Mouse (Mus musculus): Measurements from ENCODE around the gene Il17c.

The Il17c gene

GRCm38 (mm10) chr8:122430646-122431045, 8.8 kb downstream of the Il17c start:
- no peak for DNase-seq (ENCODE audit: low read depth, low spot score)

- DNase-seq (ENCODE audit: low read depth, low spot score): no peak
Observed at GRCm38 (mm10) chr8:122431694-122432442, 10.0 kb downstream of the Il17c start.

- DNase-seq (ENCODE audit: low read depth, low spot score): peak; percentile 94
Observed at GRCm38 (mm10) chr8:122432443-122433268, 10.8 kb downstream of the Il17c start, which contains the start of gene Cyba. TSS of gene Cyba (minus strand) at chr8:122432930.

- DNase-seq (ENCODE audit: low read depth, low spot score): no peak
Observed at GRCm38 (mm10) chr8:122433269-122433905, 11.6 kb downstream of the Il17c start.

- DNase-seq (ENCODE audit: low read depth, low spot score): peak; percentile 52
Observed at GRCm38 (mm10) chr8:122435375-122435774, 13.6 kb downstream of the Il17c start.

- no peak for DNase-seq (ENCODE audit: low read depth, low spot score)
Observed at GRCm38 (mm10) chr8:122436146-122436545, 14.3 kb downstream of the Il17c start.

- no peak for DNase-seq (ENCODE audit: low read depth, low spot score)
Observed at GRCm38 (mm10) chr8:122436586-122437125, 14.8 kb downstream of the Il17c start.

GRCm38 (mm10) chr8:122437708-122438331, 16.0 kb downstream of the Il17c start:
- DNase-seq (ENCODE audit: low read depth, low spot score): no peak

GRCm38 (mm10) chr8:122439336-122439735, 17.5 kb downstream of the Il17c start:
- no peak for DNase-seq (ENCODE audit: low read depth, low spot score)

GRCm38 (mm10) chr8:122441326-122441725, 19.5 kb downstream of the Il17c start:
- DNase-seq (ENCODE audit: low read depth, low spot score): no peak

GRCm38 (mm10) chr8:122442356-122442755, 20.5 kb downstream of the Il17c start:
- DNase-seq (ENCODE audit: low read depth, low spot score): no peak

GRCm38 (mm10) chr8:122442781-122443180, 21.0 kb downstream of the Il17c start:
- no peak for DNase-seq (ENCODE audit: low read depth, low spot score)

- peak; percentile 100 for DNase-seq (ENCODE audit: low read depth, low spot score)
Observed at GRCm38 (mm10) chr8:122443262-122444006, 21.6 kb downstream of the Il17c start, which contains the start of gene Mvd. TSS of gene Mvd (minus strand) at chr8:122443422.

GRCm38 (mm10) chr8:122444058-122444748, 22.4 kb downstream of the Il17c start:
- peak; percentile 81 for DNase-seq (ENCODE audit: low read depth, low spot score)

- no peak for DNase-seq (ENCODE audit: low read depth, low spot score)
Observed at GRCm38 (mm10) chr8:122445203-122445602, 23.4 kb downstream of the Il17c start.

GRCm38 (mm10) chr8:122451161-122451703, 29.4 kb downstream of the Il17c start:
- no peak for DNase-seq (ENCODE audit: low read depth, low spot score)

GRCm38 (mm10) chr8:122452154-122452553, 30.3 kb downstream of the Il17c start:
- no peak for DNase-seq (ENCODE audit: low read depth, low spot score)

- no peak for DNase-seq (ENCODE audit: low read depth, low spot score)
Observed at GRCm38 (mm10) chr8:122454409-122454808, 32.6 kb downstream of the Il17c start.

- DNase-seq (ENCODE audit: low read depth, low spot score): no peak
Observed at GRCm38 (mm10) chr8:122457171-122457570, 35.4 kb downstream of the Il17c start.

All from A20 (cell line).